Mouse (Mus musculus) CH12.LX (cell line): ENCODE results near the gene Pum1. TPM values are rescaled to one million over a fixed set of nuclear protein-coding genes. Genes with fewer than 3 reads are reported as not detected.

Experiments used
- DNase-seq: peaks from one replicate; pipeline ENCODE4 v3.0.0-alpha.2; 2013; ENCODE audit errors: extremely low read depth
- H3K27ac ChIP-seq: 2 replicates; pipeline ENCODE4 v1.5.1; 2012; ENCODE audit warnings: low read depth, mild to moderate bottlenecking, control low read depth, moderate library complexity; ENCODE audit not compliant: insufficient read depth
- H3K27me3 ChIP-seq: replicated peaks from 2 replicates; pipeline ENCODE3; 2012; ENCODE audit warnings: inconsistent platforms
- H3K36me3 ChIP-seq, 2 experiments: replicated peaks in 1 of 2; 2 replicates each; pipeline versions ENCODE3 to v1.6.1; 2012; ENCODE audit warnings: inconsistent platforms in 1 of 2, low read length in 1 of 2, mild to moderate bottlenecking in 1 of 2, mixed read lengths in 1 of 2, moderate library complexity in 1 of 2; ENCODE audit not compliant: control insufficient read depth in 1 of 2, insufficient read depth in 1 of 2
- H3K4me1 ChIP-seq, 2 experiments: 2 replicates each; pipeline ENCODE4 v1.6.1; 2012; ENCODE audit warnings: inconsistent platforms in 1 of 2, moderate library complexity in 1 of 2; ENCODE audit not compliant: insufficient read depth in 2 of 2, control insufficient read depth in 1 of 2
- H3K4me2 ChIP-seq: 2 replicates; pipeline ENCODE4 v1.6.1; 2012; ENCODE audit warnings: low read depth, mild to moderate bottlenecking, control low read depth; ENCODE audit not compliant: poor library complexity, insufficient read depth, severe bottlenecking
- H3K4me3 ChIP-seq, 3 experiments: fragments of 150-350 bp in 1 of 3; sonication (generic) in 1 of 3; replicated peaks in 1 of 3; 2 replicates each; pipeline versions ENCODE3 to v1.5.1; 2011 to 2012; ENCODE audit warnings: low read depth in 2 of 3, low read length in 2 of 3, mild to moderate bottlenecking in 2 of 3, moderate library complexity in 2 of 3, control low read depth in 1 of 3, improper control_type of control experiment in 1 of 3, inconsistent platforms in 1 of 3, mixed read lengths in 1 of 3; ENCODE audit not compliant: poor library complexity in 1 of 3
- H3K79me2 ChIP-seq: replicated peaks from 2 replicates; pipeline ENCODE4 v1.6.1; 2012; ENCODE audit warnings: mild to moderate bottlenecking, moderate library complexity; ENCODE audit not compliant: control insufficient read depth, poor library complexity, insufficient read depth, severe bottlenecking; ENCODE audit errors: extremely low read depth
- H3K9ac ChIP-seq: 2 replicates; pipeline ENCODE4 v1.6.1; 2012; ENCODE audit warnings: low read depth, mild to moderate bottlenecking, control low read depth, moderate library complexity; ENCODE audit not compliant: insufficient read depth
- H3K9me3 ChIP-seq: replicated peaks from 2 replicates; pipeline ENCODE3; 2012; ENCODE audit warnings: low read length, inconsistent platforms, mixed read lengths
- BHLHE40 ChIP-seq: IDR thresholded peaks from 2 replicates; pipeline ENCODE4 v1.6.1; 2011; ENCODE audit warnings: mild to moderate bottlenecking, low read depth, low read length, improper control_type of control experiment
- CHD1 ChIP-seq: IDR thresholded peaks from 2 replicates; pipeline ENCODE4 v1.6.1; 2012; ENCODE audit warnings: low read depth, low read length, improper control_type of control experiment, inconsistent platforms
- CHD2 ChIP-seq: IDR thresholded peaks from 2 replicates; pipeline ENCODE4 v1.6.1; 2011; ENCODE audit warnings: low read length, improper control_type of control experiment
- CTCF ChIP-seq, 2 experiments: IDR thresholded peaks in 1 of 2; conservative IDR thresholded peaks in 1 of 2; 2 replicates each; pipeline ENCODE4 v1.5.1; 2011 to 2012; ENCODE audit warnings: low read depth in 2 of 2, low read length in 2 of 2, improper control_type of control experiment in 1 of 2, inconsistent platforms in 1 of 2, mild to moderate bottlenecking in 1 of 2, moderate library complexity in 1 of 2
- E2F4 ChIP-seq: IDR thresholded peaks from 2 replicates; pipeline ENCODE4 v1.6.1; 2011; ENCODE audit warnings: low read depth, low read length, improper control_type of control experiment; ENCODE audit not compliant: insufficient replicate concordance
- ELF1 ChIP-seq: IDR thresholded peaks from 2 replicates; pipeline ENCODE4 v1.6.1; 2014; ENCODE audit warnings: low read depth, mild to moderate bottlenecking, inconsistent platforms, low read length, improper control_type of control experiment
- EP300 ChIP-seq: IDR thresholded peaks from 2 replicates; pipeline ENCODE4 v1.6.1; 2011; ENCODE audit warnings: low read length, improper control_type of control experiment
- ETS1 ChIP-seq: conservative IDR thresholded peaks from 2 replicates; pipeline ENCODE4 v1.6.1; 2012; ENCODE audit warnings: low read depth, mild to moderate bottlenecking, inconsistent platforms, low read length, improper control_type of control experiment, moderate library complexity
- HCFC1 ChIP-seq: IDR thresholded peaks from 2 replicates; pipeline ENCODE4 v1.6.1; 2012; ENCODE audit warnings: low read depth, mild to moderate bottlenecking, inconsistent platforms, low read length, improper control_type of control experiment
- JUN ChIP-seq: IDR thresholded peaks from 2 replicates; pipeline ENCODE4 v1.6.1; 2011; ENCODE audit warnings: low read depth, mild to moderate bottlenecking, low read length, improper control_type of control experiment, moderate library complexity; ENCODE audit not compliant: insufficient read depth
- MAFK ChIP-seq: IDR thresholded peaks from 2 replicates; pipeline ENCODE4 v1.6.1; 2011; ENCODE audit warnings: low read length, improper control_type of control experiment; ENCODE audit not compliant: insufficient replicate concordance
- MAX ChIP-seq: IDR thresholded peaks from 2 replicates; pipeline ENCODE4 v1.6.1; 2011; ENCODE audit warnings: low read length, improper control_type of control experiment
- MAZ ChIP-seq: IDR thresholded peaks from 2 replicates; pipeline ENCODE4 v1.6.1; 2012; ENCODE audit warnings: low read depth, mild to moderate bottlenecking, inconsistent platforms, low read length, improper control_type of control experiment, moderate library complexity
- MXI1 ChIP-seq: IDR thresholded peaks from 2 replicates; pipeline ENCODE4 v1.6.1; 2011; ENCODE audit warnings: mild to moderate bottlenecking, low read depth, low read length, improper control_type of control experiment
- NRF1 ChIP-seq: IDR thresholded peaks from 2 replicates; pipeline ENCODE4 v1.6.1; 2014; ENCODE audit warnings: low read depth, mild to moderate bottlenecking, inconsistent platforms, low read length, improper control_type of control experiment, moderate library complexity
- RCOR1 ChIP-seq: conservative IDR thresholded peaks from 2 replicates; pipeline ENCODE4 v1.6.1; 2012; ENCODE audit warnings: low read depth, mild to moderate bottlenecking, inconsistent platforms, low read length, improper control_type of control experiment
- SIN3A ChIP-seq: IDR thresholded peaks from 2 replicates; pipeline ENCODE4 v1.6.1; 2012; ENCODE audit warnings: low read length, improper control_type of control experiment, inconsistent platforms
- TBP ChIP-seq: conservative IDR thresholded peaks from 2 replicates; pipeline ENCODE4 v1.6.1; 2011; ENCODE audit warnings: low read depth, low read length, improper control_type of control experiment
- TCF12 ChIP-seq: IDR thresholded peaks from 2 replicates; pipeline ENCODE4 v1.6.1; 2014; ENCODE audit warnings: low read depth, mild to moderate bottlenecking, inconsistent platforms, low read length, improper control_type of control experiment
- UBTF ChIP-seq: IDR thresholded peaks from 2 replicates; pipeline ENCODE4 v1.6.1; 2012; ENCODE audit warnings: low read depth, mild to moderate bottlenecking, inconsistent platforms, low read length, improper control_type of control experiment, moderate library complexity
- USF1 ChIP-seq: IDR thresholded peaks from 2 replicates; pipeline ENCODE4 v1.6.1; 2014; ENCODE audit warnings: low read depth, mild to moderate bottlenecking, inconsistent platforms, low read length, improper control_type of control experiment
- USF2 ChIP-seq: conservative IDR thresholded peaks from 2 replicates; pipeline ENCODE4 v1.6.1; 2011; ENCODE audit warnings: low read depth, low read length, improper control_type of control experiment
- ZC3H11A ChIP-seq: IDR thresholded peaks from 2 replicates; pipeline ENCODE4 v1.6.1; 2012; ENCODE audit warnings: low read depth, mild to moderate bottlenecking, inconsistent platforms, low read length, improper control_type of control experiment
- ZKSCAN1 ChIP-seq: IDR thresholded peaks from 2 replicates; pipeline ENCODE4 v1.6.1; 2012; ENCODE audit warnings: low read depth, inconsistent platforms, low read length, improper control_type of control experiment, borderline replicate concordance
- ZMIZ1 ChIP-seq: IDR thresholded peaks from 2 replicates; pipeline ENCODE4 v1.6.1; 2012; ENCODE audit warnings: low read depth, mild to moderate bottlenecking, inconsistent platforms, low read length, improper control_type of control experiment
- ZNF384 ChIP-seq: IDR thresholded peaks from 2 replicates; pipeline ENCODE4 v1.6.1; 2012; ENCODE audit warnings: low read depth, low read length, improper control_type of control experiment, inconsistent platforms
- dilution Hi-C: fragments of 300-500 bp; cut with MboI; formaldehyde crosslinking; loops from 2 replicates; pipeline ENCODE4 v1.14.3; 2020; ENCODE audit warnings: low sequenced_read_pairs; ENCODE audit not compliant: extremely low pct_unique_long_range_greater_than_20kb, extremely low pct_ligation_motif_present
- in situ Hi-C: fragments of 300-500 bp; cut with MboI; formaldehyde crosslinking; loops from 3 replicates; pipeline ENCODE4 v1.14.3; 2019; ENCODE audit warnings: low sequenced_read_pairs, low pct_ligation_motif_present, low pct_unique_long_range_greater_than_20kb, mixed read lengths
- polyA plus RNA-seq: library from polyadenylated mRNA; unstranded; fragments of >175 nt; gene quantifications from 2 replicates; pipeline ENCODE4 v1.2.1, GENCODE M21; 2012; ENCODE audit warnings: low read depth; ENCODE audit not compliant: insufficient read length
- total RNA-seq, 2 experiments: library from RNA; depleted of rRNA; stranded (reverse); fragments of 300-350 nt in 1 of 2; fragments of >200 nt in 1 of 2; gene quantifications; 2 replicates each; pipeline ENCODE4 v1.2.3; 2012 to 2014

Pum1 gene
- total and polyA plus RNA-seq, 3 experiments: 17.1 to 41.0 (median 38.0) TPM

- Histone ChIP-seq H3K79me2 (peaks cover 91% of the 10 kb centered on the region), H3K9ac (peak overlapping the region; percentile 24; the same call in 1 of the 2 replicates), H3K27ac (no peak overlapping the region), H3K4me2 (peak overlapping the region; percentile 29)
- dilution Hi-C loops: no loop called here
- in situ Hi-C loops: no loop called here
- DNase-seq: no peak
- TF ChIP-seq ETS1 (no peak), TCF12 (no peak), UBTF (no peak), NRF1 (no peak), ELF1 (no peak), USF1 (no peak), HCFC1 (no peak), BHLHE40 (no peak), ZMIZ1 (no peak), EP300 (no peak), ZC3H11A (no peak), CTCF (conservative IDR thresholded peaks at IDR 0.05 in 1 of 2, IDR thresholded peaks at IDR 0.05 in 1 of 2; ENCODE audit: low read depth in 2 of 2, low read length in 2 of 2) (no peak), MAZ (no peak), MAX (no peak), E2F4 (no peak), RCOR1 (no peak), CHD2 (no peak), USF2 (no peak), MAFK (no peak)
- TF ChIP-seq, all 38 proteins: peak for 0
- H3K9me3 ChIP-seq: no peaks in the 10 kb centered on the region
- no peak overlapping the region for H3K4me3 ChIP-seq
- H3K36me3 ChIP-seq: peaks cover 24 to 44% of the 10 kb centered on the region in 2 experiments
- peaks cover 3 to 50% of the 10 kb centered on the region in 2 experiments; a peak in 3 of 4 replicates for H3K4me1 ChIP-seq
- H3K27me3 ChIP-seq: no peaks in the 10 kb centered on the region
Measured at GRCm38 (mm10) chr4:130667686-130668085, 4.6 kb downstream of the Pum1 start.

GRCm38 (mm10) chr4:130668541-130668940 is 5.4 kb downstream of the Pum1 start:
- no peaks in the 10 kb centered on the region for H3K27me3 ChIP-seq
- H3K79me2 ChIP-seq: peaks cover 95% of the 10 kb centered on the region
- no peak for TF ChIP-seq MAFK
- no peak for TF ChIP-seq SIN3A
- TF ChIP-seq ZKSCAN1: no peak
- TF ChIP-seq TCF12: no peak
- no peak for TF ChIP-seq MXI1
- TF ChIP-seq ZNF384: no peak
- TF ChIP-seq CHD1: no peak
- no peak for TF ChIP-seq JUN
- no peak for TF ChIP-seq TBP
- no peak for TF ChIP-seq ETS1
- TF ChIP-seq MAZ: no peak
- no peak for TF ChIP-seq MAX
- dilution Hi-C loops (no loop called here), in situ Hi-C loops (no loop called here)
- no peak for DNase-seq
- H3K4me1 ChIP-seq: peaks cover 3 to 49% of the 10 kb centered on the region in 2 experiments; a peak in 3 of 4 replicates
- no peak overlapping the region for H3K9ac ChIP-seq
- H3K4me3 ChIP-seq: no peak overlapping the region
- no peaks in the 10 kb centered on the region for H3K9me3 ChIP-seq
- H3K36me3 ChIP-seq: peaks cover 27 to 52% of the 10 kb centered on the region in 2 experiments
- peak overlapping the region; percentile 26; the same call in 1 of the 2 replicates for H3K4me2 ChIP-seq
- H3K27ac ChIP-seq: no peak overlapping the region
